Mouse (Mus musculus): ENCODE measurements around the gene Olfr1349. TPM values are rescaled to one million over a fixed set of nuclear protein-coding genes. Genes with fewer than 3 reads are reported as not detected.
"Not testable (repeated sequence)": the region's sequence is repeated elsewhere in the genome, so short reads cannot be mapped to it uniquely, and the experiment has no call there.

Olfr1349 gene
- polyA plus RNA-seq (2015; fragmentation: Nextera tagmentation; extraction: Ambion mirVana), result not detected in 2 replicates

DNA sequence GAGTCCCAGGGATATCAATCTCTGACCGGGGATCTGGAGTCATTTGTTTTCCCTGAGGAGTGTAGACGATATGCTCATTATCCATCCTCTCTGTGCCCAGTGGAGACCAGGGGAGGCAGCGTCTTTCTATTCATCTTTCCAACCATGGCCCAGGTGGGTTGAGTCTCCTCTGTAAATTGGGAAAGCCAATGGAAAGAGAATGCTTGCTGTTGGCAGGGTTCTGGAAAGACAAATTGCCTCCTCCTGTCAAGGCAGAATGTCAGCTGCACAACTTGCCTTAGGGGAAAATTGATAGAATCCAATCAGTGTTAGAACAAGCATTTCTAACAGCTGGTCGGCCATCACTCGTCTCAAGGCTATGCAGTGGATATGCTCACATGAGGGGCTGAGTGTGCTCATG lies at the start of gene Olfr1349:
Gene Olfr1349 (minus strand): TSS at position 101 of the 400 bp plus-strand sequence.
- Histone ChIP-seq H3K36me3 (ENCODE audit: control insufficient read depth, insufficient read depth, low read length) (no peaks in the 10 kb centered on the region), H3K4me2 (ENCODE audit: low read length) (no peak within 1 kb of the TSS), H3K9ac (ENCODE audit: low read depth, low read length) (no peak within 1 kb of the TSS), H3K9me3 (replicated peaks; ENCODE audit: control insufficient read depth, low read length, poor library complexity, severe bottlenecking) (0 out of 2 replicates have a peak, but pooled peaks cover 2% of the 10 kb centered on the region), H3K27ac (ENCODE audit: low read length) (no peak within 1 kb of the TSS), H3K4me1 (ENCODE audit: control insufficient read depth, insufficient read depth, low read length) (no peaks in the 10 kb centered on the region), H3K4me3 (ENCODE audit: low read depth, low read length) (no peak within 1 kb of the TSS), H3K27me3 (ENCODE audit: control insufficient read depth, insufficient read depth, low read depth, low read length) (no peaks in the 10 kb centered on the region)
- no peak for ATAC-seq
- 83% methylated on average over 5 of the region's 5 CpGs for WGBS

GRCm38 (mm10) chr7:6564541-6564940 lies 41.8 kb upstream of the Olfr1349 start, which contains the start of gene Olfr1350:
TSS of gene Olfr1350 (plus strand) at chr7:6564841.
- no peaks in the 10 kb centered on the region for H3K36me3 ChIP-seq (ENCODE audit: control insufficient read depth, insufficient read depth, low read length)
- ATAC-seq, result no peak
- no peaks in the 10 kb centered on the region for H3K27me3 ChIP-seq (ENCODE audit: control insufficient read depth, insufficient read depth, low read depth, low read length)
- no peak within 1 kb of the TSS for H3K4me3 ChIP-seq (ENCODE audit: low read depth, low read length)
- H3K27ac ChIP-seq (ENCODE audit: low read length), result no peak within 1 kb of the TSS
- no peak within 1 kb of the TSS for H3K9ac ChIP-seq (ENCODE audit: low read depth, low read length)
- no peaks in the 10 kb centered on the region for H3K4me1 ChIP-seq (ENCODE audit: control insufficient read depth, insufficient read depth, low read length)
- H3K9me3 ChIP-seq (replicated peaks; ENCODE audit: control insufficient read depth, low read length, poor library complexity, severe bottlenecking), result peaks cover 4% of the 10 kb centered on the region; the same call in 1 of the 2 replicates
- no peak within 1 kb of the TSS for H3K4me2 ChIP-seq (ENCODE audit: low read length)

DNA sequence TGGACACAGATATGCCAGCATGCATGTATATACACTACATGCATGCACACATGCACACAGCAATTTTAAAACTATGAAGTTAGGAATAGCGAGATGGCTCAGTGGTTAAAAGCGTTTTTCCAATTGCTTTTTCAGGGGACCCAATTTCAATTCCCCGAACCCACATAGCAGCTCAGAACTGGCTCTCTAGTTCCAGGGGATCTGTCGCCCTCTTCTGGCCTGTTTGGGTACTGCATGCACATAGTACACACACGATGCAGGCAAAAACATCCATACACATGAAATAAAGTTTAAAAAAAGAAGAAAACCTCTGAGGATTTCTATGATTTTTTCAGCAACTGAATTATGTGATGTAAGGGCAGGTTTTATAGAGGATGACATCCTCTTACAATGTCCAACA lies 3.4 kb upstream of the Olfr1349 start:
- Histone ChIP-seq H3K4me2 (ENCODE audit: low read length) (no peak overlapping the region), H3K27me3 (ENCODE audit: control insufficient read depth, insufficient read depth, low read depth, low read length) (no peaks in the 10 kb centered on the region), H3K9ac (ENCODE audit: low read depth, low read length) (no peak overlapping the region), H3K4me1 (ENCODE audit: control insufficient read depth, insufficient read depth, low read length) (no peaks in the 10 kb centered on the region), H3K36me3 (ENCODE audit: control insufficient read depth, insufficient read depth, low read length) (no peaks in the 10 kb centered on the region), H3K4me3 (ENCODE audit: low read depth, low read length) (no peak overlapping the region), H3K9me3 (replicated peaks; ENCODE audit: control insufficient read depth, low read length, poor library complexity, severe bottlenecking) (0 out of 2 replicates have a peak, but pooled peaks cover under 1% of the 10 kb centered on the region), H3K27ac (ENCODE audit: low read length) (no peak overlapping the region)
- WGBS, result 60% methylated on average over 5 of the region's 5 CpGs
- ATAC-seq, result no peak

DNA sequence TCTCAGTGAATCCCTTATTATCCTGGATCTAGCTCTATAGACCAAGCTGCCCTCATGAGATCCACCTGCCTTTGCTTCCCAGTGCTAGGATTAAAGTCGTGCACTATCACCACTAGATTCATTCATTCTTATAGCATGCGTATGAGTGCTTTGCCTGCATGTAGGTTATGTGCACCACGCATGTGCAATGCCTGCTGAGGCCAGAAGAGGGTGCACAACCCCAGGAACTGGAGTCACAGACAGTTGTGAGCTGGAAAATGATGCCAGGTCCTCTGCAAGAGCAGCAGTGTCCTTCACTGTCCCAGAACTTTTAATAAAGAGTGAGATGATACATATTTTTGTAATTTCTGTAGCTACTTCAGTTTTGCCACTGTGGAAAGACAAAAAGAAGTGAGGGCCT lies 2.3 kb upstream of the Olfr1349 start:
- 53% methylated on average over 3 of the region's 3 CpGs for WGBS
- Histone ChIP-seq H3K9me3 (replicated peaks; ENCODE audit: control insufficient read depth, low read length, poor library complexity, severe bottlenecking) (0 out of 2 replicates have a peak, but pooled peaks cover 2% of the 10 kb centered on the region), H3K9ac (ENCODE audit: low read depth, low read length) (no peak overlapping the region), H3K27ac (ENCODE audit: low read length) (no peak overlapping the region), H3K27me3 (ENCODE audit: control insufficient read depth, insufficient read depth, low read depth, low read length) (no peaks in the 10 kb centered on the region), H3K4me2 (ENCODE audit: low read length) (no peak overlapping the region), H3K4me1 (ENCODE audit: control insufficient read depth, insufficient read depth, low read length) (no peaks in the 10 kb centered on the region), H3K36me3 (ENCODE audit: control insufficient read depth, insufficient read depth, low read length) (no peaks in the 10 kb centered on the region), H3K4me3 (ENCODE audit: low read depth, low read length) (no peak overlapping the region)
- no peak for ATAC-seq

- H3K36me3 ChIP-seq (ENCODE audit: control insufficient read depth, insufficient read depth, low read length), result no peaks in the 10 kb centered on the region
- H3K4me1 ChIP-seq (ENCODE audit: control insufficient read depth, insufficient read depth, low read length), result no peaks in the 10 kb centered on the region
- no peak overlapping the region for H3K27ac ChIP-seq (ENCODE audit: low read length)
- H3K27me3 ChIP-seq (ENCODE audit: control insufficient read depth, insufficient read depth, low read depth, low read length), result no peaks in the 10 kb centered on the region
- ATAC-seq, result no peak
- no peak overlapping the region for H3K4me3 ChIP-seq (ENCODE audit: low read depth, low read length)
- peaks cover 6% of the 10 kb centered on the region for H3K9me3 ChIP-seq (replicated peaks; ENCODE audit: control insufficient read depth, low read length, poor library complexity, severe bottlenecking)
- no peak overlapping the region for H3K4me2 ChIP-seq (ENCODE audit: low read length)
- 19% methylated on average over 1 of the region's 1 CpGs for WGBS
- no peak overlapping the region for H3K9ac ChIP-seq (ENCODE audit: low read depth, low read length)
These were observed 1.1 kb downstream of the Olfr1349 start for GRCm38 (mm10) chr7:6521666-6522065.

DNA sequence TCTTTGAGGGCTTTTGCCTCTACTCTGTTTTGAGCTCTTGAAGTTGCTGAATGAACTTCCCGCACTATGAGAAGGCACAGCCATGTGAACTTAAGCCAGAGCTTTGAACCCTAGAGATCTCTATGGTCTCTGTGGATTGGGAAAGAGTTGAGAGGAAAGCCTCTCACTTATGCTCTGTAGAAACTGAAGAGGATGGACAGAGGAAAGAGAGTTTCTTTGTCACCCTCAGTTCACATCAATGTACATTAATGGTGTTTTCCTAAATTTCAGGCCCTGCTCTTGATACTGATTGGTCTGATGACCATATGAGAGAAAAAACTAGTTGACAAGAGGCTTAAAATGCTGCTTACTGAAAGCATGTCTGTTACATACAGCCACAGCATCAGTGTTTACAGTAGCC lies 14.1 kb downstream of the Olfr1349 start, which contains the start of gene Olfr1348:
Gene Olfr1348 (minus strand): TSS at position 101 of the 400 bp plus-strand sequence.
- Histone ChIP-seq H3K9me3 (replicated peaks; ENCODE audit: control insufficient read depth, low read length, poor library complexity, severe bottlenecking) (no peaks in the 10 kb centered on the region), H3K4me3 (ENCODE audit: low read depth, low read length) (no peak within 1 kb of the TSS)
- ATAC-seq, result no peak

DNA sequence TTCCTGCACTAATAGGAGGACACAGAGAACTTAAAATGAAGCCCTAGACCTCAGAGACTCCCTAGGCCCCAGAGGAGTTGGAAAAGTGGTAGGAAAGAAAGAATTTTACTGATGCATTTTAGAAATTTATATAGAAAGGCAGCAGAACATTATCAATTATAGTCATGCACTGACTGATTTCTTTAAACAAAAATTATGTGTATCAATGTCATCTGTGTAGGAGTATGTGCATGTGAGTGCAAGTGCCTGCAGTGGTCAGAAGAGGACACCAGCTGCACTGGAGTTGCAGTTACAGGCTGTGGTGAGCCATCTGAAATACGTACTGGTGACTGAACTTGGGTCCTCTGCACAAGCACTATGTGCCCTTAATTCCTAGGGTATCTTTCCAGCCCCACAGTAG lies 23.1 kb downstream of the Olfr1349 start, which contains the start of gene Olfr1347:
Gene Olfr1347 (minus strand): TSS at position 101 of the 400 bp plus-strand sequence.
- H3K4me1 ChIP-seq (ENCODE audit: control insufficient read depth, insufficient read depth, low read length), result no peaks in the 10 kb centered on the region
- no peak within 1 kb of the TSS for H3K27ac ChIP-seq (ENCODE audit: low read length)
- ATAC-seq, result no peak
- no peaks in the 10 kb centered on the region for H3K27me3 ChIP-seq (ENCODE audit: control insufficient read depth, insufficient read depth, low read depth, low read length)
- H3K9ac ChIP-seq (ENCODE audit: low read depth, low read length), result no peak within 1 kb of the TSS
- H3K36me3 ChIP-seq (ENCODE audit: control insufficient read depth, insufficient read depth, low read length), result no peaks in the 10 kb centered on the region
- H3K4me3 ChIP-seq (ENCODE audit: low read depth, low read length), result no peak within 1 kb of the TSS
- 48% methylated on average over 1 of the region's 1 CpGs for WGBS
- H3K4me2 ChIP-seq (ENCODE audit: low read length), result no peak within 1 kb of the TSS
- H3K9me3 ChIP-seq (replicated peaks; ENCODE audit: control insufficient read depth, low read length, poor library complexity, severe bottlenecking), result peaks cover 2% of the 10 kb centered on the region; the same call in 1 of the 2 replicates

More for the DNA sequence above, 14.1 kb downstream of the Olfr1349 start, which contains the start of gene Olfr1348:
- WGBS, result 93% methylated on average over 1 of the region's 1 CpGs
- no peaks in the 10 kb centered on the region for H3K27me3 ChIP-seq (ENCODE audit: control insufficient read depth, insufficient read depth, low read depth, low read length)
- H3K36me3 ChIP-seq (ENCODE audit: control insufficient read depth, insufficient read depth, low read length), result no peaks in the 10 kb centered on the region
- H3K4me1 ChIP-seq (ENCODE audit: control insufficient read depth, insufficient read depth, low read length), result no peaks in the 10 kb centered on the region
- no peak within 1 kb of the TSS for H3K9ac ChIP-seq (ENCODE audit: low read depth, low read length)
- no peak within 1 kb of the TSS for H3K27ac ChIP-seq (ENCODE audit: low read length)
- no peak within 1 kb of the TSS for H3K4me2 ChIP-seq (ENCODE audit: low read length)

DNA sequence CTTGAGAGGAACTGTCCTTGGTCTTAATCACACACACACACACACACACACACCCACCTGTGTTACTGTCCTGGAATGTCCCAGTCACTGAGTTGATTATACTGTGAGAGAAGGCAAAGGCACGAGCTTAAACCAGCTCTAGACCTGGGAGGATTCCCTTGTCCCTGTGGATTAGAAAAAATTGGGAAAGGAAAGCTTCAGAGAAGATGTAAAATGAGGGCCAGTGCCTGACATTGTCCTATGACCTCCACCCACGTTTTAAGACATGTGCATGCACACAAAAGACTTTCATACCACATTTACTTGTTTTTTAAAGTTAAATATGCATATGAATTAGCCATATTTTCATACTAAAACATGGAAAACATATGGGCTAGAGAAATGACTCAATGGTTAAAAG lies 35.9 kb downstream of the Olfr1349 start, which contains the start of gene Olfr5:
Gene Olfr5 (minus strand): TSS at position 101 of the 400 bp plus-strand sequence.
- Histone ChIP-seq H3K36me3 (ENCODE audit: control insufficient read depth, insufficient read depth, low read length) (no peaks in the 10 kb centered on the region), H3K4me3 (ENCODE audit: low read depth, low read length) (no peak within 1 kb of the TSS), H3K4me2 (ENCODE audit: low read length) (no peak within 1 kb of the TSS), H3K9ac (ENCODE audit: low read depth, low read length) (no peak within 1 kb of the TSS), H3K27ac (ENCODE audit: low read length) (no peak within 1 kb of the TSS), H3K27me3 (ENCODE audit: control insufficient read depth, insufficient read depth, low read depth, low read length) (no peaks in the 10 kb centered on the region), H3K4me1 (ENCODE audit: control insufficient read depth, insufficient read depth, low read length) (no peaks in the 10 kb centered on the region), H3K9me3 (replicated peaks; ENCODE audit: control insufficient read depth, low read length, poor library complexity, severe bottlenecking) (no peaks in the 10 kb centered on the region)
- ATAC-seq, result no peak
- WGBS, result 32% methylated on average over 2 of the region's 2 CpGs

DNA sequence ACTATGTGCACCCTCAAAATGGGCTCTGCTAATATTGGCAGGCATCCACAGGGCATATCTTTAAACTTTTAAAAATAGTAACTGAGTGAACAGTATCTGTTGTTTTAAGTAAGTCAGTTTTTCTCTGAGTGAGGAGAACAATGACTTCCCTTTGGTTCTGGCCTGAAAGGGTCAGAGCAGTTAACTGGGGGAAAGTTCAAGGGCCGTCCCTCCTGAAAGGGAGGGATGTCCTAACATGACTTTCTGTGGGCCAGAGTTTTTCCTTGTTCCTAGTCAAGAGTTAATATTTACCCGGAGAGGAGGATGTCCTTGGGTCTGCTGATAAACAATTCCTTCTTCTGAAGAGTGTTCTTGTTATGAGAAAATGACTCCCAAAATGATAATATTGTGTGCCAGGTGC lies 45.1 kb downstream of the Olfr1349 start:
- 83% methylated on average over 2 of the region's 2 CpGs for WGBS

More for the DNA sequence above, 45.1 kb downstream of the Olfr1349 start:
- H3K4me1 ChIP-seq (ENCODE audit: control insufficient read depth, insufficient read depth, low read length); H3K27ac ChIP-seq (ENCODE audit: low read length); H3K4me3 ChIP-seq (ENCODE audit: low read depth, low read length); ATAC-seq; H3K27me3 ChIP-seq (ENCODE audit: control insufficient read depth, insufficient read depth, low read depth, low read length); H3K36me3 ChIP-seq (ENCODE audit: control insufficient read depth, insufficient read depth, low read length); H3K9me3 ChIP-seq (replicated peaks; ENCODE audit: control insufficient read depth, low read length, poor library complexity, severe bottlenecking); H3K9ac ChIP-seq (ENCODE audit: low read depth, low read length); H3K4me2 ChIP-seq (ENCODE audit: low read length): not testable (repeated sequence)

Data from midbrain, embryonic 16.5 days (tissue).